Mouse (Mus musculus): ENCODE results near the gene Chic2. TPM values are rescaled to one million over a fixed set of nuclear protein-coding genes. Genes with fewer than 3 reads are reported as not detected.

Gene Chic2
- total RNA-seq (2021), result 10 to 100 TPM; 27.7 to 29.3 TPM

DNA sequence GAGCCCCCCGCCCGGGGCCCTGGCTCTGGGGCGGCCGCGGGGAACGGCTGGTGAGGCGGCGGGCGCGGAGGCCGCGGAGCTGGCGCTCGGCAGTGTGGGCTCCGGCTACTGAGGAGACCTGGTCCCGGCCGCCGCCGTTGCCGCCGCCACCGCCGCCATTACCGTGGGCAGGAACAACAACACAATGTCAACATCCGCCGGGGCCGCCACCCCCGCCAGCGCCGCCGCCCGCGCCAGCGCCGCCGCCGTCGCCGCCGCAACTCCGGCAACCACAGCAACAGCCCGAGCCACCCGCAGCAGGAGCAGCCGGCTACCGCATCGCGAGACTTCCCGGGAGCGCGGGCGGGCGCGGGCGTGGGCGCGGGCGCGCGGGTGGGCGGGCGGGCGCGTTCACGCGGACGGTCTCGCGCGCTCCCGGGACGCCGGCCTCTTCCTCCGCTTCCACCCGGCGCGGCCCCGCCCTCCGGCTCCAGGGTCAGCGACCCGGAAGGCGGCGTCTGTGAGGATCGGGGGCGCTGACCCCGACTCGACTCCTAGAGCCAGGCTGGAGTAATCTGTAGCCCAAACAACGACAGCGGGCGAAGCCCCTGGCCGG lies at the start of gene Chic2:
Chic2 (minus strand) TSS at position 465 of the 595 bp plus-strand sequence.
- peak; percentile 90 to 91 for DNase-seq
- intact Hi-C loops (cut with DNase I), result loop anchor here (2.0 kb wide), 1 partner anchor 70 kb away; no protein-coding TSS in a partner anchor

DNA sequence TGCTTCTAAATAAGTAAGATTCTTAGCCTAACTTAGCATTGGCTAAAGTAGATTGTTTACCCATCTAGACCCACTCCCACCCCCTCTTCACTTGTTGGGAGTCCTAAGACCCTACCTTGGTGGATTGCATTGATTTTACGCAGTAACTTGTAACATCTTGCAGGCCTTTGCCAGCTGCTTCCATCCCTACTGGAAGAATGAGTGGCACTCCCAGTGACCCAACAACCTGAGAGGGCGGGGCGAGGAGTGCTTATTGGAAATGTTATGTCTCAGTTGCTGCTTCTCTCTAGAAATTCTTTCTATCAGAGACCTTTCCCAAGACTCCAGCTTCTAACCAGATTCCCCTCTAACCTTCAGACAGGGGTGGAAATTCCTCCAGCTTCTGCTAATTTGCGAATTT lies 41.3 kb upstream of the Chic2 start:
- intact Hi-C loops (cut with DNase I), result no loop called here
- no peak for DNase-seq

DNA sequence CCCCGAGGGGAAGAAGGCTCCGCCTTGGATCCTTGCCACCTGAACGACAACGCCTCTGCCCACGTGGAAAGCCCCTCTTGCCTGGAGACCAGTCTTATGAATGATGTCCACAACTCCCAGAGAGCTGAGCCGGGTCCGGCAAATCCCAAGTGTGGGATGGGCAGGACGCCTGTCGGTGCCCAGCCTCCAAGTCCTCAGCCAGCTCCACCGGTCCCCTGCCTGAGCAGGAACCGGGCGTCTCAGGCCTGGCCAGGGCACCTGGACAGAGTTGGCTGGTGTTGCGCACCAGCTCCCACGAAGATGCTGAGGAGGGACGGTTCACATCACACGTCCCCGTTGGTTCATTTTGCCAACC lies 40.9 kb upstream of the Chic2 start:
- no peak for DNase-seq
- intact Hi-C loops (cut with DNase I), result no loop called here

DNA sequence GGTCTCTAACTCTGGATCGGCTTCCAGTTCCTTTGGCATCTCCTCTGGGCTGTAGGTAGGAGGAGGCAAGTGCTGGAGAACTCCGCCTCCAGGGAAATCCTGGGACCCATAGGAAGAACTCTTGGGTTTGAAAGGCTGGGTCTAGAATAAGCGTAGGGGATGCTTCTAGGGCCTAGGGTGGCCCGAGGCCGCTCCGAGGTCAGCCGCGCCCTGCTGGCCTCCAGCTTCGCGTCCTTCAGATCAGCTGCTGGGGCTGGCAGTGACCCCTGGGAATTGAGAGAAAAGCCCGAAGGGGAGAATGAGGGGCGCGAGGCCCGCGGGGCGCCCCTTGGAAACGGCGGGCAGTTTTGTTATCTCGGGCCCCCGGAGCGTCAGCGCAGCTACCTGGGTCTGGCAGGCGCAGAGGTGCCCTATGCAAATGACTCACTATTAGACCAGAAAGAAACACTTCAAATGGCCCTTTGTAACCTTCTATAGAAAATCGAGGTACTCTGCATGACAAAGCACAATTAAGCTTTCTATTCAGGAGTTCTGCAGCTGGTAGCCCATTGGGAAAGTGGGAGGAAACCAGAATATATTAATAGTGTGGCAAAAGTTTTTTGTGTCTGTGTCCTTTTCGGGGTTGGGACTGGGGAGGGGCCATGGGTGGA lies 40.4 kb upstream of the Chic2 start:
- DNase-seq, result no peak
- intact Hi-C loops (cut with DNase I), result no loop called here

DNA sequence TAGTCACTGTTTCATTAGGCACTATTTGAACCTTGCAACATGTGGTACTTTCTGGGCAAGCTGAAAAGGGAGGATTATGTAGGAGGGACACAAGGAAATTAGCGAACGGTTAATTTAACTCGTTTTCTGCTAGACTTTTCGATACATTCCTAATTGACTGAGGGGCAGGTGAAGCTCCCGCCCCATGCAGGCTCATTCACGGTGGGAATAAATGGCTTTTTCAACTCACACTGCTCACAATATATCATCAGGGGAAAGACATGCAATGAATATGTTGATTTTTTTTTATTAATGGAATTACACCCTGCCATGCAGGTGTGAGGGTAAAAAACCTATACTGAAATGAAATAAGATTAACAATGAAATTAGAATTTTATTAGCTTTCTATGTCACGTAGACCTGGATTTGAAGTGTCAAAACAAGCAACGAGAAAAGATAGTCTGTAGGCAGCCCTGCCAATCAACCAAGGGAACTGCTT lies 39.9 kb upstream of the Chic2 start:
- no peak for DNase-seq
- intact Hi-C loops (cut with DNase I), result no loop called here

DNA sequence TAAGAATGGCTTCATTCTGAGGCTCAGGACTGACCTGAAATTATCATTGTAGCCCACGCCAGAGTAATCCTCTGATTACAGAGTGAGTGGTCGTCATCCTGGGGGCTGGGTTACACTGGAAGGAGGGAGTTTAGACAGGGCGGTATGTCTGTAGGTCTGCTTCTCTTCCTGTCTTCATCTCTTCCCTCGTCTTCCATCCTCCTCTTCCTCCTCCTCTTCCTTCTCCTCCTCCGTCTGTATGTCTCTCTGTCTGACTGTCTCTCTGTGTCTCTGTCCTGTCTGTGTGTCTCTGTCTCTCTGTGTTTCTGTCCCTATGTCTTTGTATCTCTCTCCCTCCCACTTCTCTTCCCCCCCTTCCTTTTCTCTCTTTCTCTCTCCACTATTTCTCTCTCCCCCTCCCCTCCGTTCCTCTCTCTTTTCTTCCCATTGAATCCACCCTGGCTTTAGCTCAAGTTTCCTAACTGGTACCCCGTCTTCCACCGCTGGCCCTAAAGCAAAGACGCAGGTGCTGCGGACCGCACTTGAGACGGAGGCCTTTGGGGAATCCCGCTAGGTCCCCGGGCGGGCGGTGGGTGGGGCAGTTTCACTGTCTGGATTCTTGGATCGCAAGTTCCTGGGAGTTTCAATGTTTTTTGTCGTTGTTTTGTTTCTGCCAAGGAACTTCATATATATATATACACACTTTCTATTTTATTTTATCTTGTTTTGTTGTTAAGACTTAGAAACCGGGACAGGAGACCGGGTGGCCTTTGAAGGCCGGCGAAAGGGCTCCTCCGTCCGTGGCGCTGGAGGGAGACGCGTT lies 39.2 kb upstream of the Chic2 start:
- no peak for DNase-seq
- intact Hi-C loops (cut with DNase I), result no loop called here

DNA sequence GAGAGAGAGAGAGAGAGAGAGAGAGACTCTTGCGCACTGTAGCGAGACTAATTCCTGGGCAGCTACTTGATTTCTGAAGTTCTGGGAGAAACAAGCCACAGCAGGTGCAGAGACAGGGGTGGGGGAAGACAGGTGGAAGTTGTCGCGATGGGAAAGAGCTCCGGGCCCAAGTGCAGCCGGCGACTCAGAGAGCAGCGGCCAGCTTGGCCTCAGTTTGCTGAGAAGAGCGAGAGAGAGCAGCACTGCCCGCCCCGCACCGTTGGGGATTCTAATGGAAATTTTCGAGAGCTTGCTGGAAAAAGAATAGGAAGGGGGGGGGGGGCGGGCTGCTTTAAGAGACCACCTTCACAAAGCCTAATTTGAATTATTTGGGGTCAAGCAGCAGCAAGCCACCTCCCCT lies 38.5 kb upstream of the Chic2 start:
- intact Hi-C loops (cut with DNase I), result no loop called here
- no peak for DNase-seq

DNA sequence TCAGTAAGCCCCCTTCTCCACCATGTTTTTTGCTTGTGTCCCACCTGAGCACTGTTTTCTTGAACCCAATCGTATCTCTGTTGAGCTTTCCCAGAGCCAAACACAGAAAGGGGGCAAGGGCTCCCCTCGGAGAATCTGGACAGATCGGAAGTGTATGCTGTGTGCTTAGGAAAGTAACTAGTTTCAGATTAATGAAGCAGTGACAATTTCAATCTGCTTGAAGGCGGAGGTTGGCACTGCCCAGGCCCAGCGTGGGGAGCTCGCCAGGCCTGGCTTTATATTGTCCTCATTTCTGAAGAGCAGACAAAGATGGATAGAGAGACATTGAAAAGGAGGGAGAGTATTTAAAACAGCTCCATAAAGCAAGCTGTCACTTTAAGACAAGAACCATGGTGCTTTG lies 37.9 kb upstream of the Chic2 start:
- intact Hi-C loops (cut with DNase I), result no loop called here
- DNase-seq, result no peak

DNA sequence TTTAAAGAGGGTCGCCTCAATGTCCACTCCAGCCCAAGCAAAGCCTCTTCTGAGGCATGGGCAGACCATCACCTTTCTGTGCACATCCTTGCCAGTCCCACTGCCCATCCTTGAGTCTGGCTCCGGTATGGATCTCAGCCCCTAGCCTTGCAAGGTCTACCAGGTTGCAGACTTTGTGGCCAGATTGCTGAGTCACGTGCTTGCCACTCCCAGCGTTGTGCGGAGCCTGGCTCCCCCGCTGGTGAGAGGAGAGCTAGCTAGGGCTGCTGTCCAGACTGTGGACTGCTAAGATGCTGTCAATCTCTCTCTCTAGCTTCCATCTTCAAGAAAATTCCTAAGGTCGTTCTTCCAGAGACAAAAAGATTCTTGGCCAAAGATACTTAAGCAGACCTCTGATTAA lies 35.0 kb upstream of the Chic2 start:
- intact Hi-C loops (cut with DNase I), result no loop called here

DNA sequence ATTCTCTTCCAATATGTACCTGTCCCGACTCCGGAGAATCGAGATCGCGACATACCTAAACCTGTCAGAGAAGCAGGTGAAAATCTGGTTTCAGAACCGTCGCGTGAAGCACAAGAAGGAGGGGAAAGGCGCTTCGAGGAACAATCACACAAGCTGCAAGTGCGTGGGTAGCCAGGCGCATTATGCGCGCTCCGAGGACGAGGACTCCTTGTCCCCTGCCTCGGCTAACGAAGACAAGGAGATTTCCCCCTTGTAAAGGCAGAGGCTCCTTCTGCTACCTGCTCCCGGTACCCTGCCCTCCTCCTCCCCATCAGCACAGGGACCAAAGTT lies 32.4 kb upstream of the Chic2 start:
- intact Hi-C loops (cut with DNase I), result no loop called here
- no peak for DNase-seq

More for the DNA sequence above, 35.0 kb upstream of the Chic2 start:
- DNase-seq, result no peak

DNA sequence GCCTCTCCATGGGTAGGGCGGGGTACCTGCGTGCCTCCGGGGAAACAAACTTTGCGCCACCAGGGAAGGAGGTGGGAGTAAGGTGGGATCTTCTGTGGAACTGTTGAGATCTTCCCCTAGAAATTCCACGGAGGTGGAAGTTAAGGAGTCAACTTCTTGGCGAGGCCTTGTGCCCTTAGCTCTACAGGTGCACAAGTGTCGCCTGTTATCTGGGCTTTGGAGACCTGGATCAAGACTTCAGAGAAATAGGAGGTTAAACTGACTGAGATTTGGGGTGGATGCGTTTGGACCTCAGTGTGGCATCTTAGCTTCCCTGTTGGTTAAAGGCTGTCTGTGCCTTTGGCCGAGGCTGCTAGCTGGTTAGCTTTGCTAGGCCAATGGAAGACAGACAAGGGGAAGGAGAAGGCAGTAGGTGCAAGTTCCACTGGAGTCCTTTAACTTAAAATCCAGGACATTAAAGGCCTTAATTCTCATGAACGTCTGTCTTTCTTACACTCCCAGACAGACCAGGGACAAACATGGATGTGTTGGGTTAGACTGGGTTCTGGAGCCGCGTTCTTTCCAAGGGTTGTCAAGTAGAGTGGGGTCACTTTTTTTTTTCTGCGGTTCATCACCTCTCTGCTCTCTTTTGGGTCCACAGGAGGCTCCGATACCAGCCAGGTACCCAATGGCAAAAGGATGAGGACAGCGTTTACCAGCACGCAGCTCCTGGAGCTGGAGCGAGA lies 31.9 kb upstream of the Chic2 start:
- intact Hi-C loops (cut with DNase I), result no loop called here
- no peak for DNase-seq

DNA sequence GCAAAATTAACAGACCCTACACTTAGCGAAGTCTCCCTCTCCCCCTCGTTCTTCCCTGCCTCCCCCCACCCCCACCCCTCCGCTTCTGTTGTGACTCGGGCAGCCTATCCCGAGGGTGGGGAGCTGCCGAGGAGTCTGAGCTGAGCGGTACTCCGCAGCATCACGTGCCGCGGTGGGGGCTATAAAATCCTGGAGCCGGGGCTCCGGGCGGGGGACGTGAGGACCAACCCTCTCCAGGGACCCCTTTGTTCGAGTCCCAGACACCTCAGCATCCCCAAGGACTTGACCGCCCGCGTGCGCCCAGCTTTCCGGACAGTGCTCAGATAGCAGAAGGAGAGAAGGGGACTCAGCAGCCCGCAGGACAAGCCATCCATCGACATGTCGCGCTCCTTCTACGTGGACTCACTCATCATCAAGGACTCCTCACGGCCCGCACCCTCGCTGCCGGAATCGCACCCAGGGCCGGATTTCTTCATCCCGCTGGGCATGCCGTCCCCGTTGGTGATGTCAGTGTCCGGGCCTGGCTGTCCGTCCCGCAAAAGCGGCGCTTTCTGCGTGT lies 30.9 kb upstream of the Chic2 start, which contains the start of gene Gsx2:
Gsx2 (plus strand) TSS at position 219 of the 559 bp plus-strand sequence.
- intact Hi-C loops (cut with DNase I), result no loop called here
- no peak for DNase-seq

DNA sequence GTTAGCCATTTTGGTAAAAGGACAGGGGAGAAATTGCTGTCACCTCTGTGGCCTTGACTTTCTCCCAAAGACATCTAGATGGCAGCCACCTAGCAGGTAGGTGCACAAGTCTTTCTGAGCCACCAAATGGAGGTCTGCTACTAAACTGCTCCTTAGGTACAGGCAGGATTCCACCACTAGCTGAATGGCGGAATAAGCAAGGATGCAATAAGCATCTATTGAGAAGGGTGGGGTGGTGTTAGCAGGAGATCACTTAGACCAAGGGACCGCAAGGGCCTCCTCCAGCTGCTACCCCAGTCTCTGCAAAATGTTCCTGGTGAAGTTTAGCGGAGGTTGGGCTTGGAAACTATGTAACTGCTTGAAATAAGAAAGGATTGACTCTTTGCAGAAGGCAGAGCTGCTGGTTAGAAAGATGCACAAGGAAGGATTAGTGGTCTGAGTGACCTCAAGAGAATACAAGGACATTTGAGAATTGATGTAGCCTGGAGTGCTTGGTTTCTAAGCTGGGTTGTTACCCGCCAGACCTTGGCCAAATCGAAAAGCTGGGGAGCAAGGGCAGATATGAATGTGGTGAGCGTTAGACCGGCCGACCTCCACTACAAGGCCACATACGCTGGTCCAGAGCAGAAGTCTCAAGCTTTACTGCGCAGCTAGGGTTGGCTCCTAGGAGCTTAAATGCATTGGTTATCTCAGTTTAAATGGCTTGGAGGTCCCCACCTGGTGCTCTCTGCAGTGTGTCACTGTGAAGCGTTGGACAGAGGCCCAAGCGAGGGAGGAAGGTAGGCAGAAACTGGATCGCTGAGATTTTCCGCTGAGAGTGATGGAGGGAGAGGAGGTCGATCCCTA lies 30.2 kb upstream of the Chic2 start:
- DNase-seq, result no peak
- intact Hi-C loops (cut with DNase I), result no loop called here

DNA sequence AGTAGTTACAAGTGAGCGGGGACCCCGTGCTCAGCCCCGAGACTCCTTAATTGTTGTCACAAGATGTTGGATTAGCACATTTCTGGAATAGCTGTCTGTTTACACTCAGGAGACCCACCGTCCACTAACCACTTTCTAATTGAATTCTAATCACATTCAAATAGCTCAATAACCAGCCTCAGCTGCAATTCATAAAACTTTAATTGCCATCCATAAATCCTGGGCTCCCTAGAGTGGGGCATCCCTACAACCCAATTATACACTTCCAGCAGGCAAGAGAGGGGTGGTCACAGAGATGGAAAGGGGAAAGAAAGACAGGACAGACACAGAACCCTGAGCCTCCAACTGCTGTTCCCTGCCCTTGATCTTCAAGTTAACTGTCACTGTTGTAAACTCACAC lies 29.6 kb upstream of the Chic2 start:
- intact Hi-C loops (cut with DNase I), result no loop called here

DNA sequence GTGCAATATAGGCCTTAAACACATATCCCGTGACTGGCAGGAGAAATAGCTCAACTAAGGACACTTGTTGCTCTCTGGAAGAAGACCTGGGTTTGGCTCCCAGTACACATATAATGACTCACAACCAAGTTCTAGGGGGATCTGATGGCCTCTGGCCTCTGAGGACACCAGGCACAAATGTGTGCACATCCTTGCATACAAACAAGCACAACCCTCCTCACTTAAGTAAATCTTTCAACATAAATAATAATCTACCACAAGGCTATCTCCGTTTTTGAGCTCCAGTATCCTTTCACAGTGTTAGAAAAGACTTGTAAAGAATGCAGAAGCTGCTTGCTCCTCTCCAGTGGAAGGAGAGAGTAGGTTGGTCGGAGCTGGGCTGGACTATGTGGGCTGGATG lies 29.1 kb upstream of the Chic2 start:
- no peak for DNase-seq
- intact Hi-C loops (cut with DNase I), result no loop called here

More for the DNA sequence above, 29.6 kb upstream of the Chic2 start:
- DNase-seq, result no peak

DNA sequence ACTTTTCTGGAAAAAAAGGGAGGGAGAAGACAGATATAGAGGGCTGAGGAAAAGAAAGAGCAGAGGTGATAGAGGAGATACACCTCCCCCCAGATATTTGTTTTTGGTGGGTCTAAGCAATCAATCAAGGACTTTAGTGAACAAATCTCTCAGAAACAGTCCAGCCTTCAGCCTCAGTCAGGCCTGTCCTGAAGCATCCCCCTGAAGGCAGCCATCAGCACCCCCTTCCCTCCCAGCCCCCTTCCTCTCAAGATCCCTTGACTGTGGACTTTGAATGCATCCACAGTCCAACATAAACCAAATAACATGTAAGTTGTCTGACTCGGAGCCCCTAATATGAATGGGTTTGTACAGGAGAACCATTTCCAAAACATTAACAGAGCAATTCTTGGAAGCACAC lies 28.6 kb upstream of the Chic2 start:
- no peak for DNase-seq
- intact Hi-C loops (cut with DNase I), result no loop called here

DNA sequence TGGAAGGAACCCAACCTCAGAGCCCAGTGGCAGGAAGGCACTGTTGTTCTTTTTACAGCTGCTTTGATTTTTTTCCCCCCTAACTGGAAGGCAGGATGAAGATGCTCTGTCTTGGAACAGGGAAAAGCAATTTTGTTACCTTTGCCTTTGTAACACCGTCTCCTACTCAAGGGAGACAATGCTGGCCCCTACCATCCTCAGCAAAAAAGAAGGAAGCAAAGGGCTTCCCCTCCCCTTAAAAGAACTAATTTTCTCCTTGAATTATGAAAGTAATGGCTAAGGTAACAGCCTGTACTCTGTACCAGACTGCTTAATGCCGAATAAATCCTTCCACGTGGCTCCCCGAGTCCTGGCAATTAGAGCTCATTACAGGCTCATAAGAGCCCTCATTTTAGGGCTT lies 28.0 kb upstream of the Chic2 start:
- intact Hi-C loops (cut with DNase I), result no loop called here
- no peak for DNase-seq

DNA sequence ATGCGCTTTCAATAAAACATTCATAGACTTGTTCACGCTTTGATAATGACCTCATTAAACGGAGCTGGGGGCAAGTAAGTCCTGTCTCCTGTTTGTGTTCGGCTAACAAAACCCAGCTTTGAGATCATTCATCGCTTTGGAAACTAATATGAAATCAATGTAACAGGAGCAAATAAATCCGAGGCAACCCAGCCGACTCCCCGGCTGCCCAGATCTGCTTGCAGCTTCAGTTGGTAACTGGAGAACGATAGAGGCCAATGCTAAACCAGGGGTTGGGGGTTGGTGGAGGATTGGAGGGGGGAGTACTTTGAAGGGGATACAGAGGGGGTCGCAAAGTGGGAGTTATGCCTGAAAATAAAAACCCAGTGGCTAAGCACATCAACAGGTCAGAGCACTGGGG lies 27.4 kb upstream of the Chic2 start:
- intact Hi-C loops (cut with DNase I), result no loop called here
- DNase-seq, result no peak

DNA sequence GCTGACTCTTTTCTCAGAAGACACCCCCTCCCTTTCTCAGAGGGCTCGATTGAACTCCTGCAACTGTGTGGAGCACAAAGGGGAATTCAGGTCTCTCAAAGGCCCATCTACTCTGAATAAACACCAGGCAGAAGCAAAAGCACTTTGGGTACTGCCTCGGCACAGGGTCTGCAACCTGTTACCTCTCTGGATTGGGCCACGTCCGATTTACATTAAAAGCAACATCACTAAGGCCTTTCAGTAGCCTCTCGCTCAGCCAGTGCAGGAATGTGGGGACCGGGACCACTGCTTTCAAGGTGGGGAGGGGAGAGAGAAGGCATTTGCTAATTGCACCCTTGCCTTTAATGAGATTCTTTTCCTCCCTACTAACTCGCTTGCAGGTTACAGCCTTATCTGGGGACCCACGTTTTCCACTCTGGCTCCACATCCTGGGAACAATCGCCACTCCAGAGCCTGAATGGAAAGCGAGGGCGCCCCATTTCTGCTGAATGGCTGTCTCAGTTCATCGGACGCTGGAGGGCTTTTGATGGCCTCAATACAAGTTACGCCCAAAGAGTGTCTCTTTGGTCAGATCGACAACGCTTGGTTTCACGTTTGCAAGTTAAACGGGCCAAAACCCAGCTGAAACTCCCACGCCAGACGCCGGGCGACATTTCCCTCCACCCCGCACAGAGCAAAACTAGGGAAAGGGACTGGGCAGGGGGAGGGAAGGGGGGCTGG lies 26.2 kb upstream of the Chic2 start:
- no peak for DNase-seq
- intact Hi-C loops (cut with DNase I), result no loop called here
